Mouse (Mus musculus) cerebellum, adult 11-12 months (tissue): ENCODE measurements around the gene Hacd3.
"Not testable (repeated sequence)": the region's sequence is repeated elsewhere in the genome, so short reads cannot be mapped to it uniquely, and the experiment has no call there.

Experiments used
- DNase-seq: peaks from one replicate; pipeline ENCODE4 v3.0.0; 2022

Hacd3 gene

GRCm38 (mm10) chr9:65020991-65021886 lies at the start of gene Hacd3:
Hacd3 (minus strand) TSS chr9:65021693.
- DNase-seq = peak; percentile 91

- no peak for DNase-seq
These were observed 49.1 kb upstream of the Hacd3 start for GRCm38 (mm10) chr9:65070587-65070986.

GRCm38 (mm10) chr9:65064251-65064650 lies 42.8 kb upstream of the Hacd3 start:
- no peak for DNase-seq

GRCm38 (mm10) chr9:65050981-65051380 lies 29.5 kb upstream of the Hacd3 start:
- DNase-seq = no peak

GRCm38 (mm10) chr9:65049422-65049821 lies 27.9 kb upstream of the Hacd3 start:
- DNase-seq = no peak

GRCm38 (mm10) chr9:65046993-65047392 lies 25.5 kb upstream of the Hacd3 start:
- DNase-seq = no peak

GRCm38 (mm10) chr9:65041430-65041829 lies 19.9 kb upstream of the Hacd3 start:
- no peak for DNase-seq

GRCm38 (mm10) chr9:65036861-65037260 lies 15.4 kb upstream of the Hacd3 start:
- no peak for DNase-seq

- DNase-seq = no peak
These were observed 15.0 kb upstream of the Hacd3 start for GRCm38 (mm10) chr9:65036456-65036855.

- peak; percentile 93 for DNase-seq
These were observed 11.0 kb upstream of the Hacd3 start, which contains the start of gene Dpp8 for GRCm38 (mm10) chr9:65032269-65033108. Dpp8 (plus strand) TSS chr9:65032414.

GRCm38 (mm10) chr9:65031894-65032268 lies 10.4 kb upstream of the Hacd3 start:
- no peak for DNase-seq

GRCm38 (mm10) chr9:65031355-65031754 lies 9.9 kb upstream of the Hacd3 start:
- DNase-seq = not testable (repeated sequence)

- no peak for DNase-seq
These were observed 6.8 kb upstream of the Hacd3 start for GRCm38 (mm10) chr9:65028313-65028712.

- DNase-seq = no peak
These were observed 5.7 kb upstream of the Hacd3 start for GRCm38 (mm10) chr9:65027241-65027640.

- DNase-seq = no peak
These were observed 2.0 kb upstream of the Hacd3 start for GRCm38 (mm10) chr9:65023447-65023846.

GRCm38 (mm10) chr9:65022580-65023135 lies 1.2 kb upstream of the Hacd3 start:
- DNase-seq = no peak

- no peak for DNase-seq
These were observed 540 bp upstream of the Hacd3 start for GRCm38 (mm10) chr9:65021887-65022579.

GRCm38 (mm10) chr9:65020128-65020527 lies 1.4 kb downstream of the Hacd3 start:
- no peak for DNase-seq

GRCm38 (mm10) chr9:65019146-65019545 lies 2.3 kb downstream of the Hacd3 start:
- DNase-seq = no peak

- DNase-seq = no peak
These were observed 2.8 kb downstream of the Hacd3 start for GRCm38 (mm10) chr9:65018588-65019121.

GRCm38 (mm10) chr9:65017896-65018295 lies 3.6 kb downstream of the Hacd3 start:
- DNase-seq = no peak
